Mouse (Mus musculus): ENCODE measurements around the gene Hacd2. TPM values are rescaled to one million over a fixed set of nuclear protein-coding genes. Genes with fewer than 3 reads are reported as not detected.

Gene Hacd2
- total and polyA plus RNA-seq, 3 experiments: 30.1 to 135 (median 50.3) TPM

GRCm38 (mm10) chr16:35004356-35004755, 17.9 kb upstream of the Hacd2 start:
- Histone ChIP-seq H3K9ac (ENCODE audit: insufficient read depth, low read depth) (no peak overlapping the region), H3K4me3 (replicated peaks in 1 of 3; ENCODE audit: low read depth in 2 of 3, low read length in 2 of 3, poor library complexity in 1 of 3) (no peak overlapping the region), H3K4me2 (ENCODE audit: insufficient read depth, low read depth, poor library complexity, severe bottlenecking) (no peak overlapping the region), H3K79me2 (replicated peaks; ENCODE audit: control insufficient read depth, extremely low read depth, insufficient read depth, poor library complexity, severe bottlenecking) (no peaks in the 10 kb centered on the region), H3K4me1 (ENCODE audit: control insufficient read depth in 1 of 2, insufficient read depth in 2 of 2) (peaks cover 0 to 2% of the 10 kb centered on the region in 2 experiments; a peak in 1 of 4 replicates), H3K36me3 (replicated peaks in 1 of 2; ENCODE audit: control insufficient read depth in 1 of 2, insufficient read depth in 1 of 2, low read length in 1 of 2) (no peaks in the 10 kb centered on the region), H3K9me3 (replicated peaks; ENCODE audit: low read length) (no peaks in the 10 kb centered on the region), H3K27me3 (replicated peaks) (peaks cover 11% of the 10 kb centered on the region), H3K27ac (ENCODE audit: insufficient read depth, low read depth) (no peak overlapping the region)
- in situ Hi-C loops (cut with MboI; ENCODE audit: low pct_ligation_motif_present, low pct_unique_long_range_greater_than_20kb, low sequenced_read_pairs) (no loop called here), dilution Hi-C loops (cut with MboI; ENCODE audit: extremely low pct_ligation_motif_present, extremely low pct_unique_long_range_greater_than_20kb, low sequenced_read_pairs) (no loop called here)
- no peak for DNase-seq (ENCODE audit: extremely low read depth)
- TF ChIP-seq MYC (IDR thresholded peaks at IDR 0.05; ENCODE audit: low read depth, low read length): no peak
- no peak for TF ChIP-seq JUN (IDR thresholded peaks at IDR 0.05; ENCODE audit: insufficient read depth, low read depth, low read length)
- no peak for TF ChIP-seq USF1 (IDR thresholded peaks at IDR 0.05; ENCODE audit: low read depth, low read length)
- no peak for TF ChIP-seq EP300 (IDR thresholded peaks at IDR 0.05; ENCODE audit: low read length)
- no peak for TF ChIP-seq NELFE (IDR thresholded peaks at IDR 0.05; ENCODE audit: low read depth, low read length)
- TF ChIP-seq BHLHE40 (IDR thresholded peaks at IDR 0.05; ENCODE audit: low read depth, low read length): no peak
- TF ChIP-seq CTCF (conservative IDR thresholded peaks at IDR 0.05 in 1 of 2, IDR thresholded peaks at IDR 0.05 in 1 of 2; ENCODE audit: low read depth in 2 of 2, low read length in 2 of 2): no peak

DNA sequence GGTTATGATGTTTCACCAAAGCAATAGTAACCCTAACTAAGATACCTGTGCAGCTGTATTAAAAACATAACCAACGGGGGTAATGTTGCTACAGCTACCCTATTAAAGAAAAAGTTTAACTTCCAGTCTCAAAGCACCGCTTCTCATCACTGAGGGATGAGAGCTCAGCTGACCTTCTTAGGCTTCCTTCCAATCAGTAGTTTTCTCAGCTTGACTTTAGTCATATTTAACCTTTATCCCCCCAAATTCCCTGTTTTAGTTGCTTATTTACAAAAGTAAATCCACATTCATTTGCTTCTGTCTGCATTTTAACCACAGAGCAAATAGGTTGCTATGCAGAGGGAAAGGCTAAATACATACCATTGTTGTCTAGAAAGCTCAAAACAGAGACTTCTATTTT, 17.5 kb upstream of the Hacd2 start:
- dilution Hi-C loops (cut with MboI; ENCODE audit: extremely low pct_ligation_motif_present, extremely low pct_unique_long_range_greater_than_20kb, low sequenced_read_pairs): no loop called here
- Histone ChIP-seq H3K36me3 (replicated peaks in 1 of 2; ENCODE audit: control insufficient read depth in 1 of 2, insufficient read depth in 1 of 2, low read length in 1 of 2) (no peaks in the 10 kb centered on the region), H3K9ac (ENCODE audit: insufficient read depth, low read depth) (no peak overlapping the region), H3K4me1 (ENCODE audit: control insufficient read depth in 1 of 2, insufficient read depth in 2 of 2) (peaks cover 0 to 4% of the 10 kb centered on the region in 2 experiments; a peak in 1 of 4 replicates), H3K9me3 (replicated peaks; ENCODE audit: low read length) (no peaks in the 10 kb centered on the region), H3K4me3 (replicated peaks in 1 of 3; ENCODE audit: low read depth in 2 of 3, low read length in 2 of 3, poor library complexity in 1 of 3) (no peak overlapping the region), H3K27me3 (replicated peaks) (peaks cover 11% of the 10 kb centered on the region), H3K4me2 (ENCODE audit: insufficient read depth, low read depth, poor library complexity, severe bottlenecking) (no peak overlapping the region), H3K79me2 (replicated peaks; ENCODE audit: control insufficient read depth, extremely low read depth, insufficient read depth, poor library complexity, severe bottlenecking) (no peaks in the 10 kb centered on the region), H3K27ac (ENCODE audit: insufficient read depth, low read depth) (no peak overlapping the region)
- TF ChIP-seq MEF2A (IDR thresholded peaks at IDR 0.05; ENCODE audit: borderline replicate concordance, low read depth, low read length) (no peak), TBP (conservative IDR thresholded peaks at IDR 0.05; ENCODE audit: low read depth, low read length) (no peak), ZKSCAN1 (IDR thresholded peaks at IDR 0.05; ENCODE audit: borderline replicate concordance, low read depth, low read length) (no peak), NELFE (IDR thresholded peaks at IDR 0.05; ENCODE audit: low read depth, low read length) (no peak), CHD1 (IDR thresholded peaks at IDR 0.05; ENCODE audit: low read depth, low read length) (no peak), JUND (conservative IDR thresholded peaks at IDR 0.05; ENCODE audit: low read depth, low read length) (no peak), POLR2AphosphoS2 (IDR thresholded peaks at IDR 0.05; ENCODE audit: low read depth, low read length) (no peak), PAX5 (IDR thresholded peaks at IDR 0.05; ENCODE audit: low read length) (no peak), USF2 (conservative IDR thresholded peaks at IDR 0.05; ENCODE audit: low read depth, low read length) (no peak), ZMIZ1 (IDR thresholded peaks at IDR 0.05; ENCODE audit: low read depth, low read length) (no peak), MYC (IDR thresholded peaks at IDR 0.05; ENCODE audit: low read depth, low read length) (no peak), IRF4 (IDR thresholded peaks at IDR 0.05; ENCODE audit: low read depth, low read length) (no peak), HCFC1 (IDR thresholded peaks at IDR 0.05; ENCODE audit: low read depth, low read length) (no peak), NRF1 (IDR thresholded peaks at IDR 0.05; ENCODE audit: low read depth, low read length) (no peak), ZNF384 (IDR thresholded peaks at IDR 0.05; ENCODE audit: low read depth, low read length) (no peak)
- DNase-seq (ENCODE audit: extremely low read depth): no peak
- in situ Hi-C loops (cut with MboI; ENCODE audit: low pct_ligation_motif_present, low pct_unique_long_range_greater_than_20kb, low sequenced_read_pairs): no loop called here

All from CH12.LX (cell line).